Mouse (Mus musculus) G1E (cell line): ENCODE data around the gene Foxd2. TPM values are rescaled to one million over a fixed set of nuclear protein-coding genes. Genes with fewer than 3 reads are reported as not detected.

Source experiments
- ATAC-seq: 2 replicates; pipeline ENCODE4 v1.8.0; 2016; ENCODE audit warnings: mild to moderate bottlenecking; ENCODE audit not compliant: insufficient number of reproducible peaks, poor library complexity, low FRiP score, severe bottlenecking; ENCODE audit errors: extremely low read depth
- DNase-seq: peaks from one replicate; pipeline ENCODE4 v3.0.0; 2012; ENCODE audit warnings: low spot score
- H3K27me3 ChIP-seq: 2 replicates; pipeline ENCODE4 v1.6.1; 2012; ENCODE audit warnings: mild to moderate bottlenecking, low read length, inconsistent platforms; ENCODE audit not compliant: insufficient read depth
- H3K36me3 ChIP-seq: replicated peaks from 2 replicates; pipeline ENCODE3; 2012; ENCODE audit warnings: mild to moderate bottlenecking, inconsistent platforms
- H3K4me1 ChIP-seq: 2 replicates; pipeline ENCODE4 v1.6.1; 2012; ENCODE audit warnings: low read depth, low read length, inconsistent platforms, mixed read lengths; ENCODE audit not compliant: insufficient read depth
- H3K4me3 ChIP-seq: 2 replicates; pipeline ENCODE4 v1.5.1; 2012; ENCODE audit warnings: low read depth, mild to moderate bottlenecking, inconsistent platforms, low read length, moderate library complexity, mixed read lengths
- H3K9me3 ChIP-seq: replicated peaks from 2 replicates; pipeline ENCODE4 v1.6.1; 2012; ENCODE audit warnings: inconsistent platforms
- CTCF ChIP-seq: IDR thresholded peaks from 2 replicates; pipeline ENCODE4 v1.5.1; 2012; ENCODE audit warnings: low read depth, low read length, inconsistent platforms, mixed read lengths
- GATA1 ChIP-seq: IDR thresholded peaks from 2 replicates; pipeline ENCODE4 v1.6.1; 2012; ENCODE audit warnings: borderline replicate concordance, low read length, inconsistent platforms, mixed read lengths
- GATA2 ChIP-seq: IDR thresholded peaks from 2 replicates; pipeline ENCODE4 v1.6.1; 2012; ENCODE audit warnings: low read depth, low read length, inconsistent platforms, borderline replicate concordance
- POLR2AphosphoS5 ChIP-seq: IDR thresholded peaks from 2 replicates; pipeline ENCODE4 v1.6.1; 2012; ENCODE audit warnings: low read depth, low read length, inconsistent platforms; ENCODE audit not compliant: insufficient replicate concordance
- TAL1 ChIP-seq: conservative IDR thresholded peaks from 2 replicates; pipeline ENCODE4 v1.6.1; 2012; ENCODE audit warnings: low read depth, low read length, inconsistent platforms, mixed read lengths
- polyA plus RNA-seq: library from polyadenylated mRNA; stranded (reverse); fragments of >175 nt; gene quantifications from 2 replicates; pipeline ENCODE4 v1.2.3, GENCODE M21; 2012
- total RNA-seq, 2 experiments: library from RNA; stranded (forward) in 1 of 2; stranded (reverse) in 1 of 2; fragments of 200-1000 nt in 1 of 2; fragments of >200 nt in 1 of 2; fragmentation: Nextera tagmentation in 1 of 2; gene quantifications; 2 replicates each; pipeline ENCODE4 v1.2.3; 2014 to 2017

Foxd2 gene
- total and polyA plus RNA-seq, 3 experiments = 0.38 to 2.1 (median 0.60) TPM

DNA sequence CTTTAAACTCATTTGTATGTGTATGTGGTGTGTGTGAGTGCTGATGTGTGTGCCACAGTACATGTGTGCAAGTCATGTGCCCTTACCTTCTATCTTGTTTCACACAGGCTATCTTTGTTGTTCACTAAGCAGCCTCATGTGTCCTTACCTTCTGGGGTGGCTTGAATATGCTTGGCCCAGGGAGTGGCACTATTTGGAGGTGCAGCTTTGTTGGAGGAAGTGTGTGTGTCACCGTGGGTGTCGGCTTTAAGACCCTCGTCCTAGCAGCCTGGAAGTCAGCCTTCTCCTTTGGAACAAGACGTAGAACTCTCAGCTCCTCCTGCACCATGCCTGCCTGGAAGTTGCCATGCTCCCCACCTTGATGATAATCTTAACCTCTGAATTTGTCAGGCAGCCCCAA, 37.7 kb upstream of the Foxd2 start:
- Histone ChIP-seq H3K36me3 (no peaks in the 10 kb centered on the region), H3K9me3 (no peaks in the 10 kb centered on the region), H3K4me1 (peaks cover 10% of the 10 kb centered on the region), H3K4me3 (no peak overlapping the region), H3K27me3 (peaks cover 23% of the 10 kb centered on the region)
- ATAC-seq (no peak), DNase-seq (no peak)
- TF ChIP-seq TAL1 (no peak), GATA1 (no peak), GATA2 (no peak), CTCF (no peak), POLR2AphosphoS5 (no peak)

DNA sequence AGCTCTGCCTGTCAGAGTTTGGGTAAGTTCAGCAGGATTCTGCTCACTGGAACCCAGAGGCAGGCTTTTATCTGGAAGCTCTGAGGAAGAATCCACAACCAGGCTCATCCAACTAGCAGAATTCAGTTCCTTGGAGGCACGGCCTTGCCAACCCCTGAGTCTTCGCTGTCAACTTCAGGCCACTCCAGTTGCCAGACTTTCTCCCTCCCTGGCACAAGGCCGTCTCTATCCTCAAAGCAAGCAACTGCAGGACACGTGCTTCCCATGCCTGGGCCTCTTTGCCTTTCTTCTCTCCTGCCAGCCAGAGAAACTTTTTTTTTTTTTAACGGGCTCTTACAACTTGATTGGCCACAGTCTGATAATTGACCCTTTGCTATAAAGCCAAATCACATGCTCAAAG, 36.3 kb upstream of the Foxd2 start:
- no peak overlapping the region for H3K4me3 ChIP-seq
- no peaks in the 10 kb centered on the region for H3K36me3 ChIP-seq
- DNase-seq (no peak), ATAC-seq (no peak)
- peaks cover 26% of the 10 kb centered on the region for H3K27me3 ChIP-seq
- peaks cover 10% of the 10 kb centered on the region for H3K4me1 ChIP-seq
- H3K9me3 ChIP-seq = no peaks in the 10 kb centered on the region
- TF ChIP-seq POLR2AphosphoS5 = no peak

DNA sequence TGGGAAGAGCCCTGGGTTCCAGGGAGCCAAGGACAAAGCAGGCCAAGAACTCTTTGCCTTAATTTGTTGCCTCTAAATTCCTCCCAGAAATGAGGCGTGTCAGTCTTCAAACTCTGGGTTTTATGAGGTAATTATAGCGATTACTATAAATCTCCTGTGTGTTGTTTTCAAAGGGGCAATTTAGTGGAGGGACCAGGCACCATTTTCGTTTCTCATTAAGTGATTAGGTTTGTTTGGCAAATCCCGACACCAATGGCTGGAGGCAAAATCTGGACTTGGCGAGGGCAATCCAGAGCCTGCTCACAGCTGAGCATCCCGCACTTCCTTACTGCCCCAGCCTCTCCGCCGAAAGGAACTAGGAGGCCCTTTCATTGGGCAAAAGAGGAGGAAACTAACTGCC, 33.9 kb upstream of the Foxd2 start:
- Histone ChIP-seq H3K4me3 (no peak overlapping the region), H3K36me3 (no peaks in the 10 kb centered on the region), H3K4me1 (peaks cover 10% of the 10 kb centered on the region), H3K27me3 (peaks cover 27% of the 10 kb centered on the region), H3K9me3 (no peaks in the 10 kb centered on the region)
- DNase-seq = no peak
- no peak for TF ChIP-seq CTCF
- TF ChIP-seq TAL1 = no peak
- TF ChIP-seq GATA1 = no peak
- TF ChIP-seq GATA2 = no peak
- TF ChIP-seq POLR2AphosphoS5 = no peak
- ATAC-seq = no peak

DNA sequence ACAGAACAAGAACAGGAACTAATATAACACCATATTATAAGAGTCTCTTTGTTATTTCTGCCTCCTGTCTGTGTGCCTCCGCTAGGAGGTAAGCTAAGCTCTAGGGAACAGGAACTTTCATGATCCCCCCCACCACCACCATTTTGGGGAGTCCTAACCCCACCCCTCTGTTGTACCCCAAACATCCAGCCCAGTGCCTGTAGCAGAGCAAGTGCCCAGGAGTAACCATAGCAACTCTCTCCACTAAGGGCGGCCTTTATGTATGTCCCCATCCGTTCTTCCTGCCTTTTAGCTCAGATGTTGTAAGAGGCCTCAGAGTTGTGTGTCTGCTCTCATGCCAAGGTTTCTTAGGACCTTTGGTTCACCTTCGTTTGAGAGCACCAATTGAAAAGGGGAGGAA, 33.4 kb upstream of the Foxd2 start:
- DNase-seq (no peak), ATAC-seq (no peak)
- TF ChIP-seq POLR2AphosphoS5 = no peak
- no peak for TF ChIP-seq TAL1
- no peak for TF ChIP-seq GATA2
- no peak for TF ChIP-seq GATA1
- TF ChIP-seq CTCF = no peak
- Histone ChIP-seq H3K4me1 (peaks cover 5% of the 10 kb centered on the region), H3K9me3 (no peaks in the 10 kb centered on the region), H3K4me3 (no peak overlapping the region), H3K36me3 (no peaks in the 10 kb centered on the region), H3K27me3 (peaks cover 27% of the 10 kb centered on the region)

DNA sequence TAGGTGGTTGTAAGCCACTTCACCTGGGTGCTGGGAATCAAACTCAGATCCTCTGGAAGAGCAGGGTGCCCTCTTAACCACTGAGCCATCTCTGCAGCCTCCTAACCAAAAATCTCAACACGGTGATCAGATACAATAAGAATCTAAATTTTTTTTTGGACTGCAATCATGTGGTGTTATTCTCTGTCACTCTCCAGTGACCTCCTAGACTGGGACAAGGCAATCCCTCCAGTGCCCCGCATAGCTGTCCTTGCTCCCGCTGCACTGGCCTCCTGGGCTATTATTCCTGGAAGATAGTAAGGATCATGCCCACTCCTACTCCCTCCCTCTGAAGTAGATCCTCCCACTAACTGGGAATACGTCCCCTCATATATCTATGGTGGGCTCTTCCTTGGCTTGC, 32.6 kb upstream of the Foxd2 start:
- no peak for DNase-seq
- ATAC-seq = no peak
- no peaks in the 10 kb centered on the region for H3K36me3 ChIP-seq
- TF ChIP-seq POLR2AphosphoS5 (no peak), CTCF (no peak), TAL1 (no peak), GATA1 (no peak), GATA2 (no peak)
- H3K4me1 ChIP-seq = peaks cover 4% of the 10 kb centered on the region
- H3K4me3 ChIP-seq = no peak overlapping the region
- H3K9me3 ChIP-seq = no peaks in the 10 kb centered on the region
- peaks cover 25% of the 10 kb centered on the region for H3K27me3 ChIP-seq

DNA sequence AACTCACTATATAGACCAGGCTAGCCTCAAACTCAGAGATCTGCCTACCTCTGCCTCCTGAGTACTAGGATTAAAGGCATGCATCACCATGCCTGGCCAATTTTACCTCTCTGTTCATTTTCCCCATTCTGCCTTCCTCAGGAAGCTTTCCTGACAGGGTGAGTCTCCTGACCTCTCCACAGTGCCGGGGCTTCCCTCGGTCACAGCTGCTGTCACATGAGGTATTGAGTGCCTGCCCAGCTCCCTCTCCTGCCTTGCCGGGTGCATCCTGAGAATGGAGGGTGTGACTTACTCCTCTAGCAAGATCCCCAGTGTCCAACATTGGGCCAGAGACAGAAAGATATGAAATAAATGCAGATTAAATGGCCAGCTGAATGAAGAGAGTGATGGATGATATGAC, 29.6 kb upstream of the Foxd2 start:
- Histone ChIP-seq H3K4me1 (no peaks in the 10 kb centered on the region), H3K4me3 (no peak overlapping the region), H3K9me3 (no peaks in the 10 kb centered on the region), H3K27me3 (peaks cover 12% of the 10 kb centered on the region), H3K36me3 (no peaks in the 10 kb centered on the region)
- TF ChIP-seq POLR2AphosphoS5 (no peak), GATA2 (no peak), CTCF (no peak), TAL1 (no peak), GATA1 (no peak)
- DNase-seq (no peak), ATAC-seq (no peak)

DNA sequence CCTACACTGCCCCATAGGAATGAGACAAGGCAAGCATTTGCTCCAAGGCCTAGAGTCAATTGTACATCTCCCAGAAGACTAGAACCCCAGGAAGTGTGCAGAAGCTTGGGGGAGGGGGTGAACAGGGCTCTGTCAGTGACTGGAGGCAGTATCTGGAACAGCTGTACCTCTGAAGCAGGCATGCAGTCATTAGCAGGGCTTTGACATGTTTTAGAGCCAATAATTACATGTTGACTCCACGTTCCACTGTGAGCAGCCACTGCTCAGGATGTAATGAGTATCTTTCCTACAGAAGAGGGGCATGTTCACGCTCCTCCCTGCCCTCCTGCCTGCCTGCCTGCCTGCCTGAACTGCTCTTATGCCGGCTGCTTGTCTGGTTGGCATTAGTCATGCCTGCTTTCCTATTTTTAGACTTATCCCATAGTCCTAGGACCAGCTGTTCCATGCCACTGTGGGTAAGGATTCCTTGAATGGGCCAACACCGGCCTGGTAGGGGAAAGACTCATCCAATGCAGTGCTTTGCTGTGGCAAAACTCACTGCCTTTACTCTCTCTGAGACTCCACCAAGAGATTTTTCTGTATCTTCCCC, 28.9 kb upstream of the Foxd2 start:
- TF ChIP-seq TAL1 (no peak), POLR2AphosphoS5 (no peak), GATA2 (no peak), GATA1 (no peak), CTCF (no peak)
- ATAC-seq = no peak
- H3K9me3 ChIP-seq = no peaks in the 10 kb centered on the region
- no peak overlapping the region for H3K4me3 ChIP-seq
- H3K4me1 ChIP-seq = no peaks in the 10 kb centered on the region
- H3K27me3 ChIP-seq = peaks cover 12% of the 10 kb centered on the region
- H3K36me3 ChIP-seq = no peaks in the 10 kb centered on the region
- DNase-seq = no peak
